Mouse (Mus musculus): ENCODE measurements around the gene Adamts8. TPM values are rescaled to one million over a fixed set of nuclear protein-coding genes. Genes with fewer than 3 reads are reported as not detected.

The Adamts8 gene
- polyA plus RNA-seq, 2 experiments from 2014 or later = 0.24 TPM; not detected in 1

DNA sequence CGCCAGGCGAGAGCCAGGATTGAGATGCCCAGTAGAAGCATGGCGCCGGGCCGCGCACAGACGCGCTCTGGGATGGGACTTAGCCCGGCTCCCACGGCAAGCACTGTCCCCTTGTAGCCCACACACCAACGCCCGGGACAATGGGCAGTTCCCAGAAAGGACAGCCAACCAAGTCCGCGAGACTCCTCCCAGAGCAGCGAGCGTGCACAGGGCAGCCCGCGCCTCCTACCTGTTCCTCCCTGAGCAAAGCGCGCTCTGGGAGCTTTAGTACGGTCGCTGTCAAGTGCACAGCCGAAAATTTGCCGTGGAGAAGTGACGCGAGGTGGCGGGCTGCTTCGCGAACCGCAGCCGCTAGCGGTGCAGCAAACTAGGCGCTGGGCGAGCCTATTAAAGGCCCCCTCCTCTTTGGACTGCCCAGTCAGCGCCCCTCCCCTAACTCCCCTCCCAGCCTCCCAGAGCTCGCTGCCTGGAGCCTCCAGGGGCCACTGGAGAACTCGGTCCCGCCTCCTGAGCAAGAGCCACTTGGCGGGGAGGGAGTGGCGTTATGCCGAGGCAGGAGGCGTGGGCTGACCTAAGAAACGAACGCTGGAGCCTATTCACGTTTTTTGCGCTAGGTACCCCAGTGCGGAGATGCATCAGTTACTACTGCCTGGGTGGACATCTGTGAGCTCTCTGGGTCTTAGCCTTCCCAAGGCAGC is 20.0 kb upstream of the Adamts8 start, which contains the start of gene Adamts15:
Gene Adamts15 (minus strand): TSS at position 256 of the 698 bp plus-strand sequence.
- ATAC-seq = no peak

DNA sequence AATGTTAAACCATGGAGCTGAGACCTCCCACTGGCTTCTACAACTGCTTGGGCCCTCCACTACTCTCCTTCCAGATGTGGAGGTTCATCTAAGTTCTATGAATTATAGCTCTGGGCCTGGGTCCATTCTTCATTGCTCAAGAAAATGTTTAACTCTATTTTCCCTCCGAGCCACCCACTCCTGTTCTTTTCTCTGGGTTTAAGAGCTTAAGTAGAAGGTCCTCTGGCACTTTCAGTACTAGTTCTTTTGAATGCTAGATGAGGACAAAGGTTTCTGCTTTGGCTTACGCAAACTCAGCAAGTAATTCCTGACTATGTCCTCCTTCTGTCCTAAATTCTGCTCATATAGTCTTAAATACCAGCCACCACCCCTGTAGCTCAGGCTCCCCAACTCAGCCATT is 13.6 kb upstream of the Adamts8 start:
- no peak for ATAC-seq

DNA sequence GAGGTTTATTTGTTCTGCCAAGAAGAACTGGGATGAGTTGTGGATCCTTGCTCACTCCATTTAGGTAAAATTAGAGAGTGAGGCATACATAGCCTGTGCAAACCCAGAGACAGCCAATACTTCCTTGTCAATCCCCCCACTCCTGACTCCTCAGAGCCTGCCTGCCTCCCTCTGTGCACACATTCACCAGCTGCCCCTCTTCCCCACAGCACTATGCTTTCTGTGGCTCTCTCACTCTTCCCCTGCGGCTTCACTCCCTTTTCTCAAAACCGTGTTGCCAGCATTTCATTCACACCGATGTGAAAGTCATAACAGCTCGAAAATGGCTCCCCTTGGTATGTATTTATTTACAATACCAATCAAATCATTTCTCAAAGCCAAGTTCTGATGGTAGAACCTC is 10.0 kb upstream of the Adamts8 start:
- ATAC-seq = no peak

DNA sequence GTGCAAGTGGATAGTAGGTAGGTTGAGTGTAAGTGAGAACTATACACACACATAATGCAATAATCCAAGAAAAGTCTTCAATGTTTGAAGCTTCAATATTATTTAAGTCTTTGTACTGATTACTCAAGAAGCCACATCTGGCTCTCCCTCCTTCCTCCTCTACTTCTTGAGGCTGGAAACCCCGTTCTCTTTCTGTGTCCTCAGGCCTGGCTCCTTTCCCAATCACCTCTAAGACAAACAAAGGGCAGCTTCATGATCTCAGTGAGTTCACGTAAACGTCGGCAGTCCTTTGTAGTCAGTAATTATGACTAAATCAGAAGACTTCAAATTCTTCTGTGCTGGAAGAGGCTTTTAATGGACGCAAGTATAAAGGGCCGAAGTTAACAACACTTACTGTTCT is 7.5 kb upstream of the Adamts8 start:
- no peak for ATAC-seq

GRCm38 (mm10) chr9:30936674-30937438 is 5.5 kb upstream of the Adamts8 start:
- no peak for ATAC-seq

GRCm38 (mm10) chr9:30940328-30940727 is 2.0 kb upstream of the Adamts8 start:
- ATAC-seq = peak; percentile 46

GRCm38 (mm10) chr9:30943341-30943740 is 979 bp downstream of the Adamts8 start:
- no peak for ATAC-seq

DNA sequence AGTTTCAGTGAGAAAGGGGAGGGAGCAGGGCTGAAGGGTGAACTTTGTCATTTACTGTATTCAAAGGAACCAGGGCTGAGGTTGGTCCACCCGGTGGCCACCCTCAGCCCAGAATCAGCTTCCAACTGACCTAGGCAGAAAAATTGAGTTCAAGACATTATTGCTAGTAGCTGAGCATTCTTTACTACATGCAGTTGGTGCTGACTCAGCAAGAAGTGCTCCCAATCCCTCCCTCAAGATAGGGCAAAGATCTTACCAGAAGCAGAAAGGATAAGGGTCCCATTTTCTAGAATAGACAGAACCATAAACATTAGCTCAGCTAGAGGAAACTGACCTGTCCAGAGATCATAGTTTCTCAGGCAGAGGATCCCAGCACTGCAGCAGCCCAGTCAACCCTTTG is 1.9 kb downstream of the Adamts8 start:
- ATAC-seq = no peak

DNA sequence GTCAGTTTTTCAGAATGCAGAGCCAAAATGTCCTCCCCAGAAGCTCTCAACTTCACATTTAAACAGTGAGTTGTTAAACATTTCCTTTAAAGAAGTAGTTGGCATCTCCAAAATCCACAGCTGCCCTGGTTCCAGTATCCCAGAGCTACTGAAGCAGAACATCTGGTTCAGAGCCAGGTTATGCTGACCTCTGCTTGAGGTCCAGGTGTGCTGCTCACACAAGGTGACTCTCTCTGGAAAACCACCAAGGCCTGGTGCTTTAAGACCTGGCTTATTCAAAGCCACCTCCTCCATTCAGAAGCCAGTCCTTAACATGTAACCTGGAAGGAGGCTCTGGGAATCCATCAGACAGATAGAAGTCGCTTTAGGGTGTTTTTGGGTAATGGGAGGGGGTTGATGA is 2.9 kb downstream of the Adamts8 start:
- no peak for ATAC-seq

DNA sequence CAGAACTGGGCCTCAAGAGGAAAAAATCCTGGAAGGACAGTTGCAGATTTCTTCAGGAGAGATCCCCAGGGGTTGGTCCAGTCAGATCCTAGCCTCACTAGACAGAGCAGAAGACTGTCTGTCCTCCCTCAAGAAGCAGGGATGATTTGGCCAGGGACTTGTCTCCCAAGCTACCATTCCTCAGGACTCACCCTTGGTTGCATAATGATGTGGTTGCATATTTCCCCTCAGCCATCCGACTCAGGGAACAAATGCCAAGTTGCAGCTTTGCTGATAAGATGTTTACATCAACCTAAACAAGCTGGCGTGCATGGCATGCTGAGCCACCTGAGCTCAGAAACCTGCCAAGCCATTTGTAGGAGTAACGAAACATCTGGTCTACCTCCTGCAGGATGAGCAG is 7.1 kb downstream of the Adamts8 start:
- no peak for ATAC-seq

GRCm38 (mm10) chr9:30949971-30950370 is 7.6 kb downstream of the Adamts8 start:
- ATAC-seq = no peak

GRCm38 (mm10) chr9:30950592-30950991 is 8.2 kb downstream of the Adamts8 start:
- no peak for ATAC-seq

DNA sequence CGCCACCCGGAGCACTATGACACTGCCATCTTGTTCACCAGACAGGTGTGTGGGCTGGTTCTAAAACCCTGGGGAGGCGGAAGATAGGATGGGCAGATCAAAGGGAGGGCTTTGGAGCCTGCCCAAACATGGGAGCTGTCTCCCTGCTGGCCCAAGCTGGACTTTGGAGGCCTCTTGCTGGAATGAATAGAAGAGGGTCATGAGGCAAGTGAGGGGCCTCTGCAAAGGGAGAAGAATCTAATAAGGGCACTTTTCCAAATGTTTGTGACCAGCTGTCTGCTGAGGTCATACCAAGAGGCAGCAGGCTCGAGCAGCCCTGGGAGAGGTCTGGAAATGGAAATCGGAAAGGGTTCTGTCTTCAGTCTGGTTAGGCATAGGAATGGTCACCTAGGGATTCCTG is 9.1 kb downstream of the Adamts8 start:
- no peak for ATAC-seq

GRCm38 (mm10) chr9:30953287-30953686 is 10.9 kb downstream of the Adamts8 start:
- ATAC-seq = no peak

DNA sequence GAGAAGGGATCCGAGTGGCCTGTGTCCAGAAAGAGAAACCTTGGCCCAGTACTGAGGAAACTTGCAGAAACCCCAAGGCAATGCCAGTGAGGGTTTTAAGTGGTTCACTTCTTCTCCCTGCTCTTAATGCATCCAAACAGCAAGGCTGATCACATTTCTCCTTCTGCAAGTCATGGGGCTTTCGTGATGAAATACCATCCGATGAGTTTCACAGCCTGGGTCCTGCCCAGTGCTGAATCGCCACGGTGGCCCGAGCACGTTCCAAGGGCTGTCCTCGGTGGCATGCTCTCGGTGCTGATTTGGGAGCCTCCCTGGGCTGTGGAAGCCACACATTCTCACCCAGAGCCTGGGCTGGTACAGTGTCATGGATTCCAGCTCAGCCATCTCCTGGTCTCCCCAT is 12.9 kb downstream of the Adamts8 start:
- no peak for ATAC-seq

GRCm38 (mm10) chr9:30963780-30964179 is 21.4 kb downstream of the Adamts8 start:
- no peak for ATAC-seq

DNA sequence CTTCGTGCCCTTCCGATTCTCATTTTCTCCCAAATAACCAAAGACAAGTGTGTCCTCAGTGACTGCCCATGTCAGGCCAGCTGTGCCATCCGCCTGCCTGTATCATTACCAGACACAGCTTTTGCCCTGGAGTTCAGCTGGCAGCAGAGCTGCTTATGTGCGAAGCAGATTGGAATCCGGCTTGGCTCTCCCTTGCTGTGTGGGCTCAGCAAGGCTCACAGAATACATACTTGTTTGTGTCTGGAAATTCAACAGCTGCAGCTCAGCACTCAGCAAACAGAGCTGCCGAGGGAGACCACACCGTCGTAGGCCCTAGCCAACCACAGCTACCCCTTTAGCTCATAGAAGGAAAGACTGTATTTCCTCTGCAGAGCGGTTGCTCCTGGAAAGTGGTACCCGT is 22.3 kb downstream of the Adamts8 start:
- ATAC-seq = no peak

- ATAC-seq = no peak
These were observed 24.5 kb downstream of the Adamts8 start for GRCm38 (mm10) chr9:30966881-30967280.

- ATAC-seq = no peak
These were observed 25.8 kb downstream of the Adamts8 start for GRCm38 (mm10) chr9:30968130-30968529.

DNA sequence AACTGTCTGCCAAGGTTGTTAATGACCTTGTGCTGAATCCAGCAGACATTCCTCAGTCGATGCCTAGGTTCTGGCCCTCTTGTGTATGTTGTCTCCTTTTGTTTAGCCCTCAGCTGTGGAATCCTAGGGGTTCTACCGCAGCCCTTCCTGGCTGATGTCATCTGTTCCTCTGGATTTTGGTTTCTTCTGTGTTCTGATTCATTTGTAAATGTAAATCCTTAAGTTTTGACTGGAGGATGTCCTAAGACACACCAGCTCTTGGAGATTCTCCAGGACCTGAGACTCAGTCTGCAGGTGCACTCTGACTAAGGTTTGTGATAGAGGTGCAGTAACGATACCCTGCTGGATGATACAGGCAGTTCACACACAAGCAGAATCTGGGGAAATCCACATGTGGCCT is 27.6 kb downstream of the Adamts8 start:
- no peak for ATAC-seq

DNA sequence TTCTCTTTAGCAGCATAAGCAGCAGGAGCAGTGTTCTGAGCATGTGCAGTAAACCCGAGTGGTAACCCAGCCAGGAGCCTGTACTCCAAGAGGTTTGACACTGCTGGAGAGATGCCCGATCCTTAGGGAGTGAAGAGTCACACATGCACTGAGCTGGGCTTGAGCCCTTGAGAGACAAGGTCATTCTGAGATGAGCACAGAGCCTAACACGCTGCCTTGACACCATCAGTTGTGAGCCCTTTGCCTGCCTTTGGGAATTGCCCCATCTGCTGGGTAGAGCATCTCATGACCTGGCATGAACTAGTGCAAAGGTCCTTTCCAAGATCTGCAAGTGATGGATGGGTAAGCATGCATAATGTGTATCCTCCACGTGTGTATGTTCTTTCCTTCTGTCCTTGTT is 29.6 kb downstream of the Adamts8 start:
- no peak for ATAC-seq

GRCm38 (mm10) chr9:30976339-30977023 is 34.1 kb downstream of the Adamts8 start:
- no peak for ATAC-seq

DNA sequence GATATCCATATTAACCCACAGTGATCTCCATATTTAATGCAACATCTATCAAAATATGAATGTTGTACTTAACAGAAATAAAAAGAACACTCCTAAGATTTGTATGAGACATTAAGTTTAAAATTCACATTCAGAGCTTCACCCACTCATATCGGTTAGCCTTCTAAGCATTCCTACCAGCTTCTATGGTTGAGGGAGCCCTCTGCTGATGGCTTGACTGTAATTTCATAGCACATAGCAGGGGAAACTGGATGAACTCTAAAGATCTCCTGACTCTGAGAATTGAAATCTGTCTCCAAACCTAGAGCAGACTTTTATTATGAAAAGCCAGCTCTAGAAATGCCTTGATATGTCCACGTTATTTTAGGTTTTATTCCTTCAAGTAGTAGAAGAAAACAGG is 38.1 kb downstream of the Adamts8 start:
- no peak for ATAC-seq

DNA sequence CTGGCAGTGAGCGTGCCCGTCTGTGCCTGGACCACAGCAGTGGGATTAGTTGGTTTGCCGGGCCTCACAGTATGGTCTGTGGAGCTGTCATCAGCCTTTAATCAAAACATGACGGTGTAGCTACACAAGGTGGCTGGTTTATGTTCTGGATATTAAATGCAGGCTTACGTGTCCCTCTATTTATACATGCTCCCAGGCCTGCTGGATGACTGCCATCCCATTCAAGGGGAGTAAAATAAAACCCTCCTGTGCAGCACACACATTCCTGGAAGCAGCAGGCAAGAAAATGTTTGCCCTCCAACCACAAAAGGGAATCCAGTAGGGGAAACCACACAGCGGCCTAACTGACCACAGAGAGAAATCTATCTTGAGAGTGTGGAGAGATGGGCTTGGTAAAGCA is 43.4 kb downstream of the Adamts8 start:
- no peak for ATAC-seq
